Mouse (Mus musculus): ENCODE results near the gene Mta3.

The Mta3 gene

DNA sequence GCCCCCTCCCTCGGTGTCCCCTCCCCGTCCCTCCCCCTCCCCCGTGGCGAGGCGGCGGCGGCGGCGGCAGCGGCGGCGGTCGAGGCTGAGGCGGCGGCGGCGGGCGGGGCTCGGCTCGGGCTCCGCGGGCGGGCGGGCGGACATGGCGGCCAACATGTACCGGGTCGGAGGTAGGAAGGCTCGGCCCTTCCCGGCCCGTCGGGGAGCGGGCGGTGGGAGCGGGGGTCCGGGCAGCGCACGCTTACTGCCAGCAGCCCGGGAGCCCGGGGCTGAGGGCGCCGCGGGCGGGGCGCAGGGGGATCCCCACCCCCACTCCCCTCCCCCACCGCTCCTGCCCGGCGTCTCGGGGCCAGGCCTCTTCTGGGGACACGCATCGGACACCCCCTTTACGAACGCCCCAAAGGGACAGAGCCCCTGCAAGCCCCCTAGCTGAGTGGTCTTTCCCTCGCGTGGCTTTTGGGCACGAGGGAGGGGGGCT, at the start of gene Mta3:
Gene Mta3 (plus strand): TSS at position 48 of the 478 bp plus-strand sequence.
- peak; percentile 33 for DNase-seq

DNA sequence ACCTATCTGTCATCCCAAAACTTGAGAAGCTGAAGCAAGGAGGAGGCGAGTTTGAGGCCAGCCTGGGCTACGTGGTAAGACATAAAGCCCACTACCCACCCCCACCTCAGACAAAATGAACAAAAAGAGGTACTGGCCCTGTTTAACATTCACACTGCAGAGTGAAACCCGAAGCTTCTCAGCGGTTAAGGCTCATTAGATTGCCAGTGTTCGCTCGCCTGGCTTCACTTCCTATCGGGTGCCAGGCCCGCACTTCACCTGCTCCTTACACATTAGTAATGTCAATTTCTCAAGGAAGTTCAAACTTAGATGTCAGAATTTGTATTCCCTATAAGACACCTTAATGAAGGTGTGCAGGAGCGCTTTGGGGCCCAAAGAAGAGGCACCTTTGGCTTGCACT, 48.6 kb upstream of the Mta3 start:
- DNase-seq = no peak

DNA sequence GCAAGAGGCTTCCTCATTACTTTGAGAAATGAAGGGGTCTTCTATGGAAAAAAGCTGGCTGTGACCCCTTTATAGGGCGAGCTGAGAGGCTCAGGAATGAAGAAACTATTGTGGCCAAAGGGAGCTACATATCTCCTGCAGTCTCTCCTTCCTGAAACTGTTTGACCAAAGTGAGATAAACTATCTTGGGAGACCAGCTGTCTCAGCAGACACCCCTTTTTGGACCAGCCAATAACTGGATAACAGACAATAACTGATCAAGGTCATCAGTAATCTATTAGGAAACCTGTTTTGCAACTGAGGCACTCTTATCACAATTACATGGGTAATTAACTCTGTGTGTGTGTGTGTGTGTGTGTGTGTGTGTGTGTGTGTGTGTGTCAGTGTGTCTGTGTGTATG, 47.0 kb upstream of the Mta3 start:
- no peak for DNase-seq

DNA sequence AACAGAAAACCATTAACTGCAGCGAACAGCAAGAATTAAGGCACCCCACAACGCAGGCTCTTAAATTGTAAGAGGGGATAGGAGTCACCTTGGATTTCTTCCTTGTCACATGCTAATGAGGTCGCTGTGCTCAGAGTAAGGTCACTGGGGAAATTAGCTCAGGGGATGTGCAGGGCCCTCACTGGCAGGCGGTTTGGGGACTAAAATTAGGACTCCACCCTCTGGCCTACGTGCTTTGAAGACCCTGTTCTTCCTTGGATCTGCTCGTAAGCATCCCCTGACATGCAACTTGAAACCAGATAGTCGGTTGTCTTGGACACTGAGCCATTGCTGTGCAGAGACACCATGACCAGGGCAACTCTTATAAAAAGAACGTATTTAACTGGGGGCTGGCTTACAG, 41.2 kb upstream of the Mta3 start:
- DNase-seq = no peak

DNA sequence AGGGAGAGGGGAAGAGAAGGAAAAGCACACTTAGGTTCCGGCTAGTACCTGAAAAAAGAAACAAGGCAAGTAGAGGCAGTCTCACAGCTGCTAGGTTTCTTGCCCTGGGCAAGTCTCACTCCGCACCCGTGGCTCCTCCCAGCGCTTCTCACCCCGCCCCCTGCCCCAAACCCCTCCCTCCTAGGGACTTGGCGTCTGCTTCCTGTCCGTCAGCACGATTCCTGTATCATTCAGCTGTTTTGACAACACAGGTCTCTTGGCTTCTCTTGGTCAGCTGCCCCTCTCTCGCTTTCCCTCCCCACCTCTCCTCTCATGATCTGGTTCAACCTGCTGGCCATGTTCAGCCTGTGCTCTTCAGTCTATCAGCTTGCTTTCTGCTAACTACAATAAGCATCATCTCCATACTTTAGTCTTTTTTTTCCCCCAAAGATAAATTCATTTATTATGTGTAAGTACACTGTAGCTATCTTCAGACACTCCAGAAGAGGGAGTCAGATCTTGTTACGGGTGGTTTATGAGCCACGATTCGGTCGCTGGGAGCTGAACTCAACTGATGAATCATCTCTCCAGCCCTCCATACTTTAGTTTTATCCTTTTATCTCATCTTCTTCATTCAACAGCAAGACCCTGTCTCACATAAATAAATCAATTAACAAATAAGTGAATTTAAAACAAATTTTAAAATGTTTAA, 39.2 kb upstream of the Mta3 start:
- DNase-seq = no peak

DNA sequence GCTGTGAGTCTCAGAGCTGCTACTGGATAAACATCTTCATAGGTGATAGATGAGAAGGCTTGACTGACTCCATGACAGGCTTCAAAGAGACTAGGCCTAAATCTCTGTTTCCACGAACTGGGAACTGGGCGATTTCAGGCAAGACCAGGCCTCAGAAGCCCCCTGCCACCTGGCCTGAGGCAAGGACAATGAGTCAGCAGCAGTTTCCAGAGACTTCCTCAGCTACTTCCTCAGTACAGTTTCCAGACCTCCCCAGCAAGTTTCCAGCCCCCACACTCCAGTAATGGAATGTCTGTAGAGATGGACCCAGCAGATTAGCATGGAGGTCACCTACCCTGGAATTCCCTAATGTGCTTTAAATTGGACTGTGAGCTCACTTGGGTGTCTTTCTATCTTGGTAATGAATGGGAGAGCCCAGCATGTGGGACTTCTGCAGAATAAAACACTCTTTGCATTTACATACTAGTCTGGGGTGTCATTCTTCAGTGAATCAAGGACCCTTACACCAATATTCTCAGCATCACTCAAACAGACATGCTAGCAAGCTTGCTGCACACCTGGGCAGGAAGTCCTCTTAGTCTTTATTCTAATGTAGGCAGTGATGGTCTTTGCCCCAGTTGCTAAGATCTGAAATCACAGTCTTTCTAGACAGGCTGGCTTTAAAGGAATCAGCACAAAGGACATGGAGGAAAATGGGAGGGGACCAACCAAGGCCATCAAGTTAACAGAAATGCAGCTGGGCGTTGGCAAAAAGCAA, 37.9 kb upstream of the Mta3 start:
- DNase-seq = no peak

DNA sequence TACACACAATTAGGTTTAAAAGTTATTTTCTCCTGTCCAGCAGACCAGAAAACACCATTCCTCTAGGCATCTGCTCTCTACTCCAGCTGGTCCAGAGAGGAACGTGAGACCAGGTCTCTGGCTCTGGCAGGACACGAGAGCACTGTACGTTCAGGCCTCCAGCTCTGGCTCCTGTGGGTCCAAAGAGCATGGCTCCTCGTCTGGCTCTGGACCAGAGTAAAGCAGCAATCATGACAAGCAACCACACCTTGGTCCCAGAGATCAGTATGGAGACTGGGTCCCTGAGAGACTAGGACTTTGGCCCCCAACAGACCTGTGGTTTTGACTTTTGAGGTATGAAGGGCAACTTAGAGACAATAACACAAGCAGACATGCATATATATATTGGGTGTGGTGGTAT, 33.3 kb upstream of the Mta3 start:
- DNase-seq = no peak

DNA sequence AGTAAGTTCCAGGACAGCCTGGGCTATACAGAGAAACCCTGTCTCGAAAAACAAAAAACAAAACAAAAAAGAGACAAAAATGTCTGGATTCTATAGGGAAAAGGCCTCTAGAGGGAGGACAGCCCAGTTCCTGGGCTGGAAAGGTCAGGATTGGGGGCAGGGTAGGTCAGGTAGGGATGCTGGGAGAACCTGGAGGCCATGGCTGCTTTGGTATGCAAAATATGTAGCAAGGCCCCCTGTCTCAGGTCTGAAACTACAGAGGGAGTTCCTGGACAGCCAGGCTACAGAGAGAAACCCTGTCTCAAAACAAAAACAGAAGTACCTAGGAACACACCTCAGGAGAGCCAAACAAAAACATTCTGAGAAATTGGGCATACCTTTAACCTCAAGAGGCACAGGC, 28.6 kb upstream of the Mta3 start:
- DNase-seq = no peak

DNA sequence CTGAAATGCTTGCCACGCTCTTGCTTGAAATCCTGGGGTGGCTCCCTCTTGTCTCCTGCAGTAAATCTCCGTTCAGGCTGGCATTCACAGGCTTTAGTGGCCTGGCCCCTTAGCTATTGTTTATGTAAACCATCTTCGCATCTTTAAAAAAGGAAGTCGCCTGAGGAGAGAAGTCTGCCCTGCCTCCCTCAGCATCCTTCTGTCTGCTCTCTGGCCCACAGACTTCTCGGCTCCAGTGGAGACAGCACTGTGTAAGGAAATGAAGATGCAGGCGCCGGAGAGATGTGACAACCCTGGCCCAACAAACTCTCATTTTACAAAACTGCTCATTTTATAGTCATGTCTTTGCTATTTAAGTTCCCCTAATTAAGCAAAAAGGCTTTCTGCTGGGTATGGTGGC, 24.0 kb upstream of the Mta3 start:
- DNase-seq = no peak

DNA sequence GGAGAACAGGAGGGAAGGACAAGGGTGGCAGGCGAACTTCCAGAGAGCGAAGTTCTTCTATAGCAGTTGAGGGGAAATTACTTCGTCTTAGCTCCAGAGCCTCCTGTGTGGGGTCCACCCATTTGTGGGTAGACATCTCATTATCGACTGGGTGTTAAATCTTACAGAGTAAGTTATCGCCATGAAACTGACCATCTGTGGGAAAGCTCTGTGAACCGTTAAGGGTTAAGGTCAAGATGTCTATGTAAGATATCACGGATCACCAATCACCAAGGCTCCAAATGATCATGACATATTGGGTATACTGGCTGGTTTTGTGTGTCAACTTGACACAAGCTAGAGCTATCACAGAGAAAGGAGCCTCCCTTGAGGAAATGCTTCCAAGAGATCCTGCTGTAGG, 21.5 kb upstream of the Mta3 start:
- DNase-seq = no peak

DNA sequence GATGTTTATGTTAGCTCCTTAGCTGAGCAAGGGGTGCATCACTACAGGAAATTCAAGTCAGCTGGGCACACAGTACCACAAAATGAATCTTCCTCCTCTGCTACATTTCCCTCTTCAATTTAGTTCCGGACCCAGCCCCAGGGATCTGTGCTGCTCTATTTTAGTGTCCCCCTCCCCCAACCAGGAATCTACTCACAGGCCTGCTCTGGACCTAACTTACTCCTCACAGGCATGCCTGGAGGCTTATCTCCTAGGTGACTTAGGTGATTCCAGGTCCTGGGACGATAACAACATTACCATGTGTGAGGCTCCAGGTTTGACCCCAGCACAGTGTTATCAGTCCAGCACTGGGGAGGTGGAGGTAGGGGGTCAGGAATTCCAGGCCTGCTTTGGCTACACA, 15.5 kb upstream of the Mta3 start:
- no peak for DNase-seq

DNA sequence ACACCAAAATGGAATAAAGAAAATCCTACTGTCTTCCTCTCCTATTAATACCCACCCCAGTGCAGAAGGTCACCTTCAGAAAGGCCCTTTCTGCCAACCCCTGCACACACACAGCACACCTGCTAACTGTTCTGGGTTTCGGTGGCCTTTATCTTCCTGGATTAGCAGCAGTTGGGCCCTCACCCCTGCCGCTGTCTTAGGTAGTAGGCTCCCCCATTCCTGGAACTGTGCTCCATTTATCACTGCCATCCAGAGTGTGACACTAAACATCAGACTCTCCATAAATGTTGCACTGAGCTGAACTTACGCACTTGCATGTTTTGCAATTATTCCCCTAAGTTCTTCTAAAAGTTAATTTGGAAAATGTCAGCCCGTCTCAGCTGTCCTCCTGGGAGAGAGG, 14.6 kb upstream of the Mta3 start:
- DNase-seq = no peak

DNA sequence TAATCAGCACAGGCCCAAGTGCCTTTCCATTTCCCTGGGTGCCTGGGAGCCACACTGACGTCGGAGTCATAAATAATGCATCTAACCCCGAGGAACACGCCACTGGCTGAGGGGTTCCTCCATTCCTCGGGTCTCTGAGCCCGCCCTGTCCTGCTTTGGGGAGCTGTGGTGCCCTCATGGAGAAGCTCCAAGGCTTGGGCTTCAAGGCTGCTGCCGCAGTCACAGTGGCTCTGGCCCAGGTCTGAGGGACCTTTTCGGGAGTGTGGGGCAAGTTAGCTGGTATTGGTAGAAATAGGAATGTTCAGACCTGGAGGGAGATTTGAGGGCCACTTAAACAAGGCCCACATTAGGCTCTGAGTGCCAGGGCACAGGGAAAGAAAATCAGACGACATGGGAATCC, 12.0 kb upstream of the Mta3 start:
- no peak for DNase-seq

DNA sequence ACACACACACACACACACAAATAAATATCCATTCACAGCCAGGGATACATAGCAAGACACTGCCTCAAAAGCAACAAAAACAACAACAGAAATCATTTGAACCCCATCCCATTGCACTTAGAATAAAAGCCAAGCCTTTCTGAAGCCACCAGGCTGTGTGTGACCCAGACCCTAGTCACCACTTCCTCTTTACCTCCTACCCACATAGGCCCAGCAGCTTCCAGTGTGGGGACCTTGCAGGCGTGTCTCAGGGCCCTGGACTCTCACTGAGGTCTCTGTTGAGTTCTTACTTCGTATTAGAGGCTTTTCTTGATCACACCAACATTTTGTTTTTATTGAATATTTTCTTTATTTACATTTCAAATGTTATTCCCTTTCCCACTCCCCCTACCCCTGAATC, 10.2 kb upstream of the Mta3 start:
- DNase-seq = no peak

DNA sequence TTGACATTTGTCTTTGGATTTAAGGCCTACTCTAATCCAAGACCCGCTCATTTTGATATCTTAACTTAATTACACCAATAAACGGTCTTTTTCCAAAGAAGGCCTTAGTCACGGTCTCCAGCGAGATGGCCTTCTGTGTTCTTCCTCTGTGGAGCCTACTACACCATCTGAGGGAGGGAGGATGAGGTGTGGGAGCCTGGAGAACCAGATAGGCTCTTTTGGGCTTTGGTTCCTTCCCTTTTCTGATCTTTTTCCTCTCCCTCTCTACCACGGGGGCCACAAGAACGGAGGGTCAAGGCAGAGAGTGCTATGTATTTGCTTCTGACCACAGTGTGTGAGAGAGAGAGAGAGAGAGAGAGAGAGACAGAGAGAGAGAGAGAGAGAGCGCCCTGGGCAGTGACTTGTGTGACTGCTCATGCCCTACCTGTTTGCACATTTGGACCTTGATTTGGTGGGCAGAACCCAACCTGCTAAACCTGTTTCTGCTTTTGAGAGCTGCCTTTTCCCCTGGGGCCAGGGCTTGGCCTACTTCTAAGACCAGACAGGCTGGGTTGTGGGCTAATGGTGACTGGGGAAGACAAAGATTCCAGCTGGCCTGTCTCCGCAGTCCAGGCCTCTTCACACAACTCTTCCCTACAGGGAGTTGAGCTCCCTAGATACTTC, 6.8 kb upstream of the Mta3 start:
- DNase-seq = no peak

DNA sequence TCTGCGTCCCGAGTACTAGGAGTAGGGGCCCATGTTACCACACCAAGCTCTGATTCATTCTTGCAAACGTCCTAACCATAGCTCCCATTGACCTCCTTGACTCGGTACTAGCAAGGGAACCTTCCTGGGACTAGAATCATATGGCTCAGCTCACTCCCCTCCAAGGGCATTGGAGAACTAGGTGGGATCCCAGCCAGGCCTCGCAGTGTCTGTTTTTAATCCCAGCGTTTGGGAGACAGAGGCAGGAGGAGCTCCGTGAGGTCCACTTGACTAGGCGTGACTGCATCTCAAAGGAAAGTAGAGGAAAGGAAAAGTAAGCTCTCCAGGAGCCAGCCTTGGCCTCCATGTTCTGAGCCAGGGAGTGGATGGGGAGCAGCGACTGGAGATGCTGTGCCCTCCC, 5.8 kb upstream of the Mta3 start:
- no peak for DNase-seq

DNA sequence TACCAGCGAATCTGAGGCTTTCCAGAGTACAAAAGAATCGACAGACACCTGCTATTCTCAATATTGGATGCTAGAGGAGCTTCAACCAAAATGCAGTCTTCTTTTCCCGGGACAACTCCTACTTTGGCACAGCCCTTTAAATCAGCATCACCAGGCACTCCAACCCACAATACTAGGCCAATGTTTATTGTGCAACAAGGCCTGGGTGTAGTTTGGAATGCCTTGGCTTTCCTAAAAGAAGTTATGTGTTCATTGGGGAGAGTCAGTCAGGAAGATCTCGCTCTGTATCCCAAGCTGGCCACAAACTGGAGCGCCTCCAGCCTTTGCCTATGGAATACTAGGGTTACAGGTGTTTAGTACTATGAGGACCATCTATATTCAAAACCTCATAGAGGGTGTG, 1.5 kb upstream of the Mta3 start:
- DNase-seq = no peak

DNA sequence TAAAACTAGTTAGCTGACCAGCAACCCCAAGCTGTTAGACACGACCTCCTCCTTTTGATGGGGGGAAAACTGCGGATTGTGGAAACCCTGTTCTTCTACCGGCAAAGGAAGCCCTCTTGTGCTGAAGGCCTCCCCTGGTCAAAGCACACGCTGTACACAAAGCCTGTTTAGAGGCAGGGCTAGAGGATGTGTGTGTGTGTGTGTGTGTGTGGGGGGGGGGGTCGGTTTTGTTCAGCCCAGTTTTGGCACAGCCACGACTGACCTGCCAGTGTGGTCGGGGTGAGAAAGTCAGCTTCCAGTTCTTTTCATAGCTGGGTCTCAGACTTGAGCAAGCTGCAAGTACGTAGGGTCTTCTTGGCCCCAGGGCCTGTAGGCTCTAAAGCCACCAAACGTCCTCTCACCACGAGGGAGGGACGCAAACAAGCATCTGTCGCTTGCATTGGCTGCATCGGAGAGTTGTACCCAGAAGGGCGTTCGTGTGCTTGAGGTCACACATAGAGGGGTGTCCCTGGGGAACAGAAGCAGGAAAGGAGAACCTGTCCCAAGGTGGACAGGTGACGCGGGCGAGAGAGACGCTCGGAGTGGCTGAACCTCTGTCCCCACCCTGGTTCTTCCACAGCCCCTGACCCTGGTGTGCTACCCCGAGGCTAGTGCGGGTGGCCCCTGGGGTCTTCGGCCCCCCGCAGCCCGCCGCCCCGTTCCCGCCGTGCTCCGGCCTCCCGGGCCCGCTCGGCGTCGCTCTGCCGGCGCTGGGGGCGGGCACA, 429 bp upstream of the Mta3 start:
- DNase-seq = peak; percentile 50

DNA sequence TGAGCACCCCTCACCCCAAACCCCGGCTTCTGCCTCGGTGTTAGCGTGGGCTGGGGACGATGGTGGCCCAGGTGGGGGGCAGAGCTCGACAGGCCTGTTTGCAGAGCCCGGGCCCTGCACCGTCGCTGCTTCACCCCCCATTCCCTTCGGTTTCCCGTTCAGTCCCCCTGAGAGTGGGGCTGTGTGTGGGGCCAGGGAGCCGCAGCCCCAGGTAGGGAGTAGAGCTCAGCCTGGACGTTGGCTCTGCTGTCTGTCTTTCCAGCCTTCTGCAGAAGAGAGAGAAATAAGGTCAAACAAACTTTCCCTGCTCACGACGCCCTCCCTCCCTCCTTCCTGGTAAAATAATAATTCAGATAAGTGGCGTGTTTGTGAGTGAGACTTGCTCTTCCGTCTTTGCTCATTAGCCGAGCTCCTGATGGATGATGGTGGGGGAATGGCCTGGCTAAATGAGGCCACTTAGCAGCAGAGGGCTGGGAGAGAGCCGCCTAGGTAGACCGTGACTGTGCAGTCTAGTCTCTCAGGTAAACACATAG, 697 bp downstream of the Mta3 start:
- no peak for DNase-seq

DNA sequence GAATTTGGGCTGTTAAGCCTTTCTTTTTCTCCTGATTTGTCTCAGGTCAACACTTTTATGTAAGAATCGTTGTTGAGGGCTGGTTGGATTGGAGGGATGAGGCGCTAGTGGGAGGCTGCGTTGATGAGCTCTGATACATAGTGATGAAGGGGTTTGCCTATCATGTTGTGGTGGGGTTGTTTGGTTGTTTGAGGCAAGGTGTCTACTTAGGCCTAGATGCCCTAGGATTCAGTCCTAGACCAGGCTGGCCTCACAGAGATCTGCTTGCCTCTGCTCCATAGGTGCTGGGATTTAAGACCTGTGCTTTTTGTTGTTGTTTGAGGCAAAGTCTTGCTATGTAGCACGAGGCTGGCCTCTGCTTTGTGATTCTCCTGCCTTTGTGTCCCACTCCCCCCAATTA, 1.4 kb downstream of the Mta3 start:
- DNase-seq = no peak

DNA sequence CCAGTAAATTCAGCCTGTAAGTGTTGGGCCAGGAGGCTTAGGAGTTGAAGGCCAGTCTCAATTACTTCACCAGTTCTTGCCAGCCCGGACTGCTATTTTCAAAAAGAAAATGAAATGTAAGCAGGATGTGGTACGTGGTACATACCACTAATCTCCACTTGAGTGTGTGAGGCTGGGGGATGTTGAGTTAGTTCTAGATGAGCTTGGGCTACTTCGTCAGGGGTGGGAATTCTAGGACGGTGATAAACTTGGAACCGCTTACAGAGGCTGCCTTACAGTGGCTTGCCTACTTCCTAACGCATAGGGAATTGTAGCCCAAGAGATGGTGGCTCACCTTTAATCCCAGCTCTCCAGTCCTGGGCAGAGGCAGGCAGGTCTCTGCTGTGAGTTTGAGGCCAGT, 1.9 kb downstream of the Mta3 start:
- DNase-seq = no peak

DNA sequence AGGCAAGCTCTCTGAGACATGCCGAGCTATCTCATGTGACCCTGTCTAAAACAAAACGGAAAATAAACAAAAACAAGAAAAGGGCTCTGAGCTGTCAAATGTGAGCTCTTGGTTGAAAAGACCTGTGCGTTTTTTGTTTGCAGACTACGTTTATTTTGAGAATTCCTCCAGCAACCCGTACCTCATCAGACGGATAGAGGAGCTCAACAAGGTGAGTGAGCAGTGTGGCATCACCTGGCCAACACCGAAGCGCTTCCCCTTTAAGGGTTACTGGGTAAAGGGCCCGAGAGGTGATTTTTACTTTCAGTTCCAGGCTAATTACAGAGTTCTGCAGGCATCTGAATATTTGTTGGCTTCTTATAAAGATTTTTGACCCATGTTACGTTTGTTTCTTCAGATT, 2.3 kb downstream of the Mta3 start:
- DNase-seq = no peak

DNA sequence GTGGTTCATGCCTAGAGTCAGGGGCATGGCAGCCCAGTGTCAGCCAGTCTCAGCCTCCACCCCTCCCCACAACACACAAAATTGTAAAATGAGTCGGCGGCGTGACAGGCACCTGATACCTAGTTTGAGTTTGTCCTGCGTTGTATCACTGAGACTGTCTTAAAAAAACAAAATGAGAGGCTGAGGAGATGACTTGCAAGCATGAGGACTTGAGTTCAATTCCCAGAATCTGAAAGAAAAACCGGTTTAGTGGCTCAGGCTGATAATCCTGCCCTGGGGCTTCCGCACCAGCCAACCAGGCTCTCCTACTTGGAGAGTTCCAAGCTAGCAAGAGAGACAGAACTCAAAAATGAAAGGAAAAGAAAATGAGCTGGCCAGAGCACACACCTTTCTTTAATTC, 2.9 kb downstream of the Mta3 start:
- no peak for DNase-seq

All from layer of hippocampus, adult 9-11 months (tissue).